Mouse (Mus musculus): Measurements from ENCODE around the gene Vmn1r233. TPM values are rescaled to one million over a fixed set of nuclear protein-coding genes. Genes with fewer than 3 reads are reported as not detected.

The Vmn1r233 gene
- total and polyA plus RNA-seq, 3 experiments = not detected

GRCm38 (mm10) chr17:21009726-21010125, 13.5 kb upstream of the Vmn1r233 start:
- peak; percentile 18 for DNase-seq (ENCODE audit: extremely low read depth)
- H3K27ac ChIP-seq (ENCODE audit: insufficient read depth, low read depth) = peak overlapping the region; percentile 85; the same call in 1 of the 2 replicates
- H3K4me3 ChIP-seq (replicated peaks in 1 of 3; ENCODE audit: low read depth in 2 of 3, low read length in 2 of 3, poor library complexity in 1 of 3) = peak overlapping the region; percentile 84 to 92 (median 85)
- peak overlapping the region; percentile 85 for H3K9ac ChIP-seq (ENCODE audit: insufficient read depth, low read depth)
- peak overlapping the region; percentile 99 for H3K4me2 ChIP-seq (ENCODE audit: insufficient read depth, low read depth, poor library complexity, severe bottlenecking)
- H3K27me3 ChIP-seq (replicated peaks) = no peaks in the 10 kb centered on the region
- dilution Hi-C loops (cut with MboI; ENCODE audit: extremely low pct_ligation_motif_present, extremely low pct_unique_long_range_greater_than_20kb, low sequenced_read_pairs) (no loop called here), in situ Hi-C loops (cut with MboI; ENCODE audit: low pct_ligation_motif_present, low pct_unique_long_range_greater_than_20kb, low sequenced_read_pairs) (no loop called here)
- H3K36me3 ChIP-seq (replicated peaks in 1 of 2; ENCODE audit: control insufficient read depth in 1 of 2, insufficient read depth in 1 of 2, low read length in 1 of 2) = peaks cover 9 to 22% of the 10 kb centered on the region in 2 experiments
- no peaks in the 10 kb centered on the region for H3K9me3 ChIP-seq (replicated peaks; ENCODE audit: low read length)
- H3K4me1 ChIP-seq (ENCODE audit: control insufficient read depth in 1 of 2, insufficient read depth in 2 of 2) = peaks cover 8 to 10% of the 10 kb centered on the region in 2 experiments
- TF ChIP-seq SMC3 (IDR thresholded peaks at IDR 0.05; ENCODE audit: low read depth, low read length) (no peak), ETS1 (conservative IDR thresholded peaks at IDR 0.05; ENCODE audit: low read depth, low read length) (no peak), SIN3A (IDR thresholded peaks at IDR 0.05; ENCODE audit: low read length) (no peak), UBTF (IDR thresholded peaks at IDR 0.05; ENCODE audit: low read depth, low read length) (no peak), BHLHE40 (IDR thresholded peaks at IDR 0.05; ENCODE audit: low read depth, low read length) (no peak), MAZ (IDR thresholded peaks at IDR 0.05; ENCODE audit: low read depth, low read length) (no peak), E2F4 (IDR thresholded peaks at IDR 0.05; ENCODE audit: insufficient replicate concordance, low read depth, low read length) (no peak), POLR2A (IDR thresholded peaks at IDR 0.05; ENCODE audit: low read depth, low read length) (no peak), RCOR1 (conservative IDR thresholded peaks at IDR 0.05; ENCODE audit: low read depth, low read length) (no peak), PAX5 (IDR thresholded peaks at IDR 0.05; ENCODE audit: low read length) (no peak), MEF2A (IDR thresholded peaks at IDR 0.05; ENCODE audit: borderline replicate concordance, low read depth, low read length) (no peak), TCF12 (IDR thresholded peaks at IDR 0.05; ENCODE audit: low read depth, low read length) (no peak), ZNF384 (IDR thresholded peaks at IDR 0.05; ENCODE audit: low read depth, low read length) (no peak), CHD1 (IDR thresholded peaks at IDR 0.05; ENCODE audit: low read depth, low read length) (no peak), EP300 (IDR thresholded peaks at IDR 0.05; ENCODE audit: low read length) (no peak), IRF4 (IDR thresholded peaks at IDR 0.05; ENCODE audit: low read depth, low read length) (no peak), MAFK (IDR thresholded peaks at IDR 0.05; ENCODE audit: insufficient replicate concordance, low read length) (no peak), JUN (IDR thresholded peaks at IDR 0.05; ENCODE audit: insufficient read depth, low read depth, low read length) (no peak), ZMIZ1 (IDR thresholded peaks at IDR 0.05; ENCODE audit: low read depth, low read length) (no peak)
- peaks cover 25% of the 10 kb centered on the region for H3K79me2 ChIP-seq (replicated peaks; ENCODE audit: control insufficient read depth, extremely low read depth, insufficient read depth, poor library complexity, severe bottlenecking)

All from CH12.LX (cell line).